Mouse (Mus musculus) ES-E14 (cell line): ENCODE data around the gene Cic. TPM values are rescaled to one million over a fixed set of nuclear protein-coding genes. Genes with fewer than 3 reads are reported as not detected.
"Not testable (repeated sequence)": the region's sequence is repeated elsewhere in the genome, so short reads cannot be mapped to it uniquely, and the experiment has no call there.

Source experiments
- DNase-seq: peaks from one replicate; pipeline ENCODE4 v3.0.0-alpha.2; 2013; ENCODE audit warnings: low read depth, low spot score
- H3K27ac ChIP-seq: 2 replicates; pipeline ENCODE4 v1.5.1; 2012; ENCODE audit warnings: low read depth, mild to moderate bottlenecking, low read length, moderate library complexity, mixed read lengths; ENCODE audit not compliant: poor library complexity, insufficient read depth, severe bottlenecking
- H3K36me3 ChIP-seq: 2 replicates; pipeline ENCODE4 v1.6.1; 2012; ENCODE audit warnings: mild to moderate bottlenecking, low read length, moderate library complexity, mixed read lengths; ENCODE audit not compliant: control insufficient read depth, poor library complexity, insufficient read depth, severe bottlenecking
- H3K4me1 ChIP-seq, 2 experiments: fragments of 150-350 bp in 1 of 2; sonication (generic) in 1 of 2; 2 replicates each; pipeline ENCODE4 v1.6.1; 2012; ENCODE audit warnings: low read length in 2 of 2, mild to moderate bottlenecking in 1 of 2, mixed read lengths in 1 of 2; ENCODE audit not compliant: control insufficient read depth in 2 of 2, insufficient read depth in 2 of 2, poor library complexity in 1 of 2
- H3K4me3 ChIP-seq, 2 experiments: fragments of 150-350 bp in 1 of 2; sonication (generic) in 1 of 2; 2 replicates each; pipeline ENCODE4 v1.5.1; 2012; ENCODE audit warnings: low read length in 2 of 2, low read depth in 1 of 2, mild to moderate bottlenecking in 1 of 2, mixed read lengths in 1 of 2; ENCODE audit not compliant: insufficient read depth in 1 of 2, poor library complexity in 1 of 2, severe bottlenecking in 1 of 2
- H3K9ac ChIP-seq: 2 replicates; pipeline ENCODE4 v1.6.1; 2012; ENCODE audit warnings: low read depth, mild to moderate bottlenecking, low read length, mixed read lengths; ENCODE audit not compliant: poor library complexity, insufficient read depth, severe bottlenecking
- H3K9me3 ChIP-seq: fragments of 150-350 bp; sonication (generic); 2 replicates; pipeline ENCODE4 v1.6.1; 2012; ENCODE audit warnings: low read depth, mild to moderate bottlenecking, low read length; ENCODE audit not compliant: control insufficient read depth, insufficient read depth
- CHD2 ChIP-seq: IDR thresholded peaks from 2 replicates; pipeline ENCODE4 v1.6.1; 2014; ENCODE audit warnings: mild to moderate bottlenecking, low read depth, low read length, inconsistent platforms
- HCFC1 ChIP-seq: IDR thresholded peaks from 2 replicates; pipeline ENCODE4 v1.6.1; 2012; ENCODE audit warnings: low read length, inconsistent platforms, borderline replicate concordance; ENCODE audit not compliant: insufficient read depth
- MAFK ChIP-seq: IDR thresholded peaks from 2 replicates; pipeline ENCODE4 v1.6.1; 2014; ENCODE audit warnings: mild to moderate bottlenecking, low read depth, low read length, inconsistent platforms; ENCODE audit not compliant: insufficient read depth
- ZC3H11A ChIP-seq: IDR thresholded peaks from 2 replicates; pipeline ENCODE4 v1.6.1; 2012; ENCODE audit warnings: low read depth, mild to moderate bottlenecking, inconsistent platforms, low read length, borderline replicate concordance
- ZNF384 ChIP-seq: IDR thresholded peaks from 2 replicates; pipeline ENCODE4 v1.6.1; 2012; ENCODE audit warnings: low read depth, low read length, inconsistent platforms
- in situ Hi-C, 2 experiments: fragments of 600-800 bp; cut with MboI; formaldehyde crosslinking; loops; one replicate each; pipeline ENCODE4 v1.15.1; 2025; ENCODE audit warnings: low sequenced_read_pairs in 2 of 2, inconsistent platforms in 1 of 2; ENCODE audit not compliant: unreplicated experiment in 2 of 2
- total RNA-seq: library from RNA; depleted of rRNA; stranded (reverse); fragments of 300-350 nt; gene quantifications from 2 replicates; pipeline ENCODE4 v1.2.3, GENCODE M21; 2012

Cic gene
- total RNA-seq, 1 experiment = 72.4 TPM

DNA sequence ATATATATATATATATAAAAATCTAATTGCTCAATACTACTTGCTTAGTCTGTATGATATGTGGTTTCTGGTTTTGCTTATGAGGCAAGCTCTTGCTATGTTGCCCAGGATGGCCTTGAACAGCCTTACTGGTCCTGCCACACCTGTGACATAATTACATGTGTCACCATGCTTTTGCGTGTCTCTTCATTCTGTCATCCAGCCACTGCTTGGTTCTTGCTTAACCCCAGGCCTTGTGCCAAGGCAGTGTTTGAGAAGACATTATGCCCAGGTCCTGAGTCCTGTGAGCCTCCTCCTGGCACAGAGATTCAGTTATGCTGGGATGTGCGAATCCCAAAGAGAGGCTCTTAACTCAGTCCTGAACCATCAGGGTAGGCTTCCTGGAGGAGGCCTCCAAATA, 55.7 kb downstream of the Cic start:
- no peak overlapping the region for H3K27ac ChIP-seq
- H3K9ac ChIP-seq = no peak overlapping the region
- TF ChIP-seq MAFK (no peak), ZNF384 (no peak), HCFC1 (no peak), ZC3H11A (no peak), CHD2 (no peak)
- H3K4me1 ChIP-seq = peaks cover 5 to 11% of the 10 kb centered on the region in 2 experiments
- no peaks in the 10 kb centered on the region for H3K9me3 ChIP-seq
- H3K4me3 ChIP-seq = no peak overlapping the region
- DNase-seq = no peak
- H3K36me3 ChIP-seq = peaks cover 2% of the 10 kb centered on the region; the same call in 1 of the 2 replicates
- in situ Hi-C loops = no loop called here

DNA sequence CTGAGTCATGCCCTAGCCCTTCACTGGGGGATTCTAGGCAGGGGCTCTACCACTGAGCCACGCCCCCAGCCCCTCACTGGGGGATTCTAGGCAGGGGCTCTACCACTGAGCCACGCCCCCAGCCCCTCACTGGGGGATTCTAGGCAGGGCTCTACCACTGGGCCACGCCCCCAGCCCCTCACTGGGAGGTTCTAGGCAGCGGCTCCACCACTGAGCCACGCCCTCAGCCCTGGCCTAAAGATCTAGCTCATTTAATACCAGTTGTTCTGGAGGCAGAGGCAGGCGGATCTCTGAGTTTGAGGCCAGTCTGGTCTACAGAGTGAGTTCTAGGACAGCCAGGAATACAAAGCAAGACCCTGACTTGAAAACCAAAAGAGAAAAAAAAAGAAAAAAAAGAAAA, 57.9 kb downstream of the Cic start:
- in situ Hi-C loops, DNase-seq, H3K4me3 ChIP-seq, H3K9ac ChIP-seq, H3K9me3 ChIP-seq, H3K27ac ChIP-seq: not testable (repeated sequence)
- H3K36me3 ChIP-seq = peaks cover 11% of the 10 kb centered on the region; the same call in 1 of the 2 replicates
- peaks cover 5 to 11% of the 10 kb centered on the region in 2 experiments for H3K4me1 ChIP-seq

DNA sequence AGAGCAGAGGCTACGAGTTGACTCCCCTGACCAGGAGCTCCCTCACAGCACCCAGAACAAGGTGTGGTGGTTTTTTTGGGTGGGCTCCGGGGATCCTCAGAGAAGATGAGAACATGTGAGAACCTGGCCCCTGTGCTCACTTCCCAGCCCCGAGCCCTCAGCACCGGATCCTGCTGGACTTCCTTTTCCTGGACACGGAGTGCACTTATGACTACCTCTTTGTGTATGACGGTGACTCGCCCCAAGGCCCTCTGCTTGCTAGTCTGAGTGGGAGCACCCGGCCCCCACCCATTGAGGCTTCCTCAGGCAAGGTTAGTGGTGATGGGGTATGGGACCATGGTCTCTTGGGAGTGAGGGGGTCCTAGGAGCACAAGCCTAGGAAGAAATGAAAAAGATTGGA, 58.7 kb downstream of the Cic start:
- peaks cover 18% of the 10 kb centered on the region; the same call in 1 of the 2 replicates for H3K36me3 ChIP-seq
- in situ Hi-C loops = no loop called here
- no peak overlapping the region for H3K4me3 ChIP-seq

DNA sequence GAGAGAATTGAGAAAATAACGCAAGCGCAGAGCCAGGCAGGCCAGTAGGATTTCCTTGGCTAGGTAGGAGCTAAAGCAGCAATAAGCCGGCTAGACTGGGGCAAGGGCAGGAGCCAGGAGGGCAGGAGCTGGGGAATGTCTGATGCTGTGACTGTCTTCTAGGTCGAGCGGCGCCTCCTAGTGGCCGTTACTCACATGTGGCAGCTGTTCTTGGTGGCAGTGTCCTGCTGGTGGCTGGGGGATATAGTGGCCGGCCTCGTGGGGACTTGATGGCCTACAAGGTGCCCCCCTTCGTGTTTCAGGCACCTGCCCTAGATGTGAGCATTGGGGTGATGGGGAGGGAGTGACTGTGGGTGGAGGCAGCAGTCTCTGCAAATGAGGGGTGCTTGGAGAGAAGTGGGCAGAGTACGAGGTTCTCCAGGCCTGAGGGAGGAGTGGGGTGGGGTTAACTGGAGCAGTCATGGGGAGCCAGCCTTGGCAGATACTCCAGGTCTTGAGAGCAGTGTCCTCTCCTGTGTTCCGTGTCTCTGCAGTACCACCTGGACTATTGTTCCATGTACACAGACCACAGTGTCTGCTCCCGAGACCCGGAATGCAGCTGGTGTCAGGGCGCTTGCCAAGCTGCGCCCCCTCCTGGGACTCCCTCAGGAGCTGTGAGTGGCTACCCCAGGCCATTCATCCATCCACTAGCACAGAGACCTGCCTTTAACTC, 66.2 kb downstream of the Cic start:
- in situ Hi-C loops = no loop called here
- H3K9me3 ChIP-seq = no peaks in the 10 kb centered on the region
- H3K4me3 ChIP-seq = no peak overlapping the region

More for the DNA sequence above, 58.7 kb downstream of the Cic start:
- no peak for DNase-seq
- no peak for TF ChIP-seq MAFK
- TF ChIP-seq ZC3H11A = no peak
- no peak for TF ChIP-seq CHD2
- no peak for TF ChIP-seq ZNF384
- no peak for TF ChIP-seq HCFC1
- Histone ChIP-seq H3K9ac (no peak overlapping the region), H3K4me1 (peaks cover 5 to 11% of the 10 kb centered on the region in 2 experiments), H3K9me3 (no peaks in the 10 kb centered on the region), H3K27ac (no peak overlapping the region)

DNA sequence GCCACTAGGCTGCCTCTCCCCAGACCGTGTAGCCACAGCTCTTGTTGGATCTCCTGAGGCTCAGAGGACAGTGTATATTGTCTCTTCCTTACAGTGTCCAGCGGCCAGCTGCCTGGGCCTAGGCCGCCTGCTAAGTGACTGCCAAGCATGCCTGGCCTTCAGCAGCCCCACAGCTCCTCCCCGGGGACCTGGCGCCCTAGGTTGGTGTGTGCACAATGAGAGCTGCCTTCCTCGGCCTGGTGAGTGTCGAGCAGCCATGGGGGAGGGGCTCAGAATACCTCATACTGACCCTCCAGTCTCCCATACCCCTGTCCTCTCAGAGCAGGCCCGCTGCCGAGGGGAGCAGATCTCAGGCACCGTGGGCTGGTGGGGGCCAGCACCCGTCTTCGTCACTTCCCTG, 67.0 kb downstream of the Cic start:
- Histone ChIP-seq H3K36me3 (peaks cover 31% of the 10 kb centered on the region; the same call in 1 of the 2 replicates), H3K4me1 (no peaks in the 10 kb centered on the region), H3K27ac (no peak overlapping the region), H3K4me3 (no peak overlapping the region), H3K9ac (no peak overlapping the region), H3K9me3 (no peaks in the 10 kb centered on the region)
- in situ Hi-C loops = no loop called here
- DNase-seq = no peak
- TF ChIP-seq MAFK (no peak), HCFC1 (no peak), ZC3H11A (no peak), ZNF384 (no peak), CHD2 (no peak)

More for the DNA sequence above, 66.2 kb downstream of the Cic start:
- TF ChIP-seq ZC3H11A (peak; percentile 46; the same call in 1 of the 2 replicates), ZNF384 (no peak), MAFK (no peak), HCFC1 (no peak), CHD2 (no peak)
- H3K4me1 ChIP-seq = no peaks in the 10 kb centered on the region
- no peak overlapping the region for H3K9ac ChIP-seq
- H3K27ac ChIP-seq = no peak overlapping the region
- H3K36me3 ChIP-seq = peaks cover 31% of the 10 kb centered on the region; the same call in 1 of the 2 replicates
- DNase-seq = peak; percentile 70
